ENCODE assay signal across 15 mouse cellular contexts in the genomic region with DNA sequence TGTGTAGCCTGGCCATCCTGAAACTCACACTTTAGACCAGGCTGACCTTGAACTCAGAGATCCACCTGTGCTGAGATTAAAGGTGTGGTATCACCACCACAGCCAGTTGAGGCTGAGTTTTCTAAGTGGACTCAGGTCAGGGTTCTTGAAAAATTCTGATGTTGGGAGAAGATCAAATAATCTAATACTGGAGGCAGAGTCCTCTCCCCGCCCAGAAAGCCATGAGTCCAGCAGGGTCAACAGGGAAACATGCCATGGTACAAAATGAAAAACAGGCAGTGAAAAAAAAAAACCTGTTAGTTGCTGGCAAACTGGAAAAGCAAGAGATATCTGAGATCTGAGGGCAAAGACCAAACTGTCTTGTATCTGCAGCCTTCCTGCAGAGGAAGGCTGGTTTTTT. TPM values are rescaled to one million over a fixed set of nuclear protein-coding genes. Genes with fewer than 3 reads are reported as not detected.
"Had no signal": no experiment of that assay in that cellular context is flagged by ENCODE, and none has a peak within 500 bp of the region (broad histone marks: within the 10 kb centered on the region; RNA-seq: fewer than 3 reads in every experiment).

No protein-coding gene starts in this region.

- DNase-seq: layer of hippocampus, adult 9-11 months; layer of hippocampus, postnatal 36 days; liver, embryonic 13.5 days; lung, adult 18-20 months; retina, postnatal 1 day; right cerebral cortex, postnatal 4 days; thymus, adult 2 months; thymus, postnatal 25 days had no signal

- ATAC-seq: midbrain, embryonic 16.5 days had no signal

- H3K9ac ChIP-seq: limb, embryonic 15.5 days; liver, embryonic 13.5 days; midbrain, embryonic 12.5 days; neural tube, embryonic 13.5 days; stomach, embryonic 15.5 days had no signal

- H3K4me2 ChIP-seq: limb, embryonic 15.5 days; liver, embryonic 13.5 days; midbrain, embryonic 12.5 days; neural tube, embryonic 13.5 days; stomach, embryonic 15.5 days had no signal

- H3K4me3 ChIP-seq: limb, embryonic 15.5 days; liver, embryonic 13.5 days; midbrain, embryonic 12.5 days; neural tube, embryonic 13.5 days; stomach, embryonic 15.5 days had no signal

- H3K9me3 ChIP-seq: limb, embryonic 15.5 days; liver, embryonic 13.5 days; midbrain, embryonic 12.5 days; neural tube, embryonic 13.5 days; stomach, embryonic 15.5 days had no signal

- H3K36me3 ChIP-seq: limb, embryonic 15.5 days; liver, embryonic 13.5 days; midbrain, embryonic 12.5 days; neural tube, embryonic 13.5 days; stomach, embryonic 15.5 days had no signal

- H3K4me1 ChIP-seq: limb, embryonic 15.5 days; liver, embryonic 13.5 days; midbrain, embryonic 12.5 days; neural tube, embryonic 13.5 days; stomach, embryonic 15.5 days had no signal

- H3K27ac ChIP-seq: kidney, postnatal 0 days; limb, embryonic 15.5 days; liver, embryonic 13.5 days; midbrain, embryonic 12.5 days; neural tube, embryonic 13.5 days; stomach, embryonic 15.5 days had no signal

- H3K27me3 ChIP-seq: limb, embryonic 15.5 days; liver, embryonic 13.5 days; midbrain, embryonic 12.5 days; neural tube, embryonic 13.5 days; stomach, embryonic 15.5 days had no signal

RNA-seq across cellular contexts. Expression of a gene that starts 38.6 kb away (rescaled TPM):
- polyA plus RNA-seq: limb, embryonic 11.5 days had no signal
